Comparison of ENCODE assay signal across 4 mouse cellular contexts in genomic region chr10:40008847-40009246, GRCm38 (mm10). TPM values are rescaled to one million over a fixed set of nuclear protein-coding genes. Genes with fewer than 3 reads are reported as not detected.
"Had no signal": no experiment of that assay in that cellular context is flagged by ENCODE, and none has a peak within 500 bp of the region (broad histone marks: within the 10 kb centered on the region; RNA-seq: fewer than 3 reads in every experiment).

No protein-coding gene starts in this region.

RNA-seq across cellular contexts. Expression of gene Mfsd4b1, which starts 16.2 kb away (rescaled TPM):
- polyA plus RNA-seq: small intestine, adult 2 months; stomach, embryonic 14.5 days had no signal

RNA-seq across cellular contexts. Expression of gene Mfsd4b5, which starts 22.4 kb away (rescaled TPM):
- polyA plus RNA-seq: neural tube, embryonic 13.5 days; neural tube, embryonic 15.5 days; stomach, embryonic 14.5 days had no signal

RNA-seq across cellular contexts. Expression of gene Mfsd4b3, which starts 48.9 kb away (rescaled TPM):
- polyA plus RNA-seq: neural tube, embryonic 15.5 days had no signal
